11 mouse cellular contexts compared by ENCODE assay signal in genomic region chr2:178594177-178594576, GRCm38 (mm10).
DNase-seq lines count a peak whose midpoint lies in the region; ATAC-seq lines count a peak whose summit lies in the region.
"Had no signal": no experiment of that assay in that cellular context is flagged by ENCODE, and none has a peak within 500 bp of the region (broad histone marks: within the 10 kb centered on the region; RNA-seq: fewer than 3 reads in every experiment).

No protein-coding gene starts in this region.

- H3K27ac ChIP-seq in hindbrain, embryonic 10.5 days, result peak overlapping the region; percentile 45; the same call in 1 of the 2 replicates
- no peak overlapping the region for H3K27ac ChIP-seq in hindbrain, embryonic 11.5 days (ENCODE audit: low read depth, low read length)
- no peak overlapping the region for H3K27ac ChIP-seq in forebrain, embryonic 16.5 days (ENCODE audit: low read length)
- H3K27ac ChIP-seq: embryonic facial prominence, embryonic 13.5 days had no signal

- H3K27me3 ChIP-seq in hindbrain, embryonic 10.5 days (ENCODE audit: insufficient read depth, poor library complexity, severe bottlenecking), result no peaks in the 10 kb centered on the region
- no peaks in the 10 kb centered on the region for H3K27me3 ChIP-seq in hindbrain, embryonic 11.5 days (ENCODE audit: control insufficient read depth, insufficient read depth, low read length)
- no peaks in the 10 kb centered on the region for H3K27me3 ChIP-seq in forebrain, embryonic 16.5 days (replicated peaks; ENCODE audit: control insufficient read depth, insufficient read depth, low read length)
- H3K27me3 ChIP-seq: embryonic facial prominence, embryonic 13.5 days had no signal

- peaks cover 27% of the 10 kb centered on the region for H3K4me1 ChIP-seq in hindbrain, embryonic 10.5 days (replicated peaks)
- no peaks in the 10 kb centered on the region; the same call in 1 of the 2 replicates for H3K4me1 ChIP-seq in hindbrain, embryonic 11.5 days (replicated peaks; ENCODE audit: control insufficient read depth, insufficient read depth, low read length)
- peaks cover 30% of the 10 kb centered on the region for H3K4me1 ChIP-seq in forebrain, embryonic 16.5 days (replicated peaks; ENCODE audit: control insufficient read depth, insufficient read depth, low read length)

- no peaks in the 10 kb centered on the region for H3K9me3 ChIP-seq in hindbrain, embryonic 10.5 days
- H3K9me3 ChIP-seq in hindbrain, embryonic 11.5 days (ENCODE audit: control insufficient read depth, low read length), result no peaks in the 10 kb centered on the region
- no peaks in the 10 kb centered on the region for H3K9me3 ChIP-seq in forebrain, embryonic 16.5 days (ENCODE audit: control insufficient read depth, low read length)
- H3K9me3 ChIP-seq: embryonic facial prominence, embryonic 13.5 days had no signal

- H3K9ac ChIP-seq in hindbrain, embryonic 11.5 days (ENCODE audit: low read depth, low read length), result no peak overlapping the region
- H3K9ac ChIP-seq in forebrain, embryonic 16.5 days (replicated peaks; ENCODE audit: low read depth, low read length), result no peak overlapping the region
- H3K9ac ChIP-seq: embryonic facial prominence, embryonic 13.5 days had no signal

- no peaks in the 10 kb centered on the region for H3K36me3 ChIP-seq in hindbrain, embryonic 10.5 days
- no peaks in the 10 kb centered on the region for H3K36me3 ChIP-seq in hindbrain, embryonic 11.5 days (ENCODE audit: control insufficient read depth, insufficient read depth, low read length)
- H3K36me3 ChIP-seq in forebrain, embryonic 16.5 days (ENCODE audit: control insufficient read depth, insufficient read depth), result no peaks in the 10 kb centered on the region
- H3K36me3 ChIP-seq: embryonic facial prominence, embryonic 13.5 days had no signal

- ATAC-seq in hindbrain, embryonic 11.5 days (ENCODE audit: low FRiP score), result no peak
- ATAC-seq in forebrain, embryonic 16.5 days, result peak; percentile 39; the same call in 1 of the 2 replicates
- ATAC-seq in megakaryocyte progenitor cell, adult 5-6 weeks (replicated peaks; ENCODE audit: poor library complexity), result peak; percentile 66

- no peak for DNase-seq in hindbrain, embryonic 10.5 days (ENCODE audit: low spot score)
- DNase-seq in hindbrain, embryonic 11.5 days (ENCODE audit: low spot score), result no peak
- peak; percentile 72 for DNase-seq in ES-CJ7 (ENCODE audit: low read depth, low spot score)
- DNase-seq in spleen, postnatal 10 days (ENCODE audit: low spot score in 2 of 2), result no peak
- DNase-seq in right cerebral cortex, postnatal 25 days, result no peak
- DNase-seq in left cerebral cortex, postnatal 36 days (ENCODE audit: low spot score in 2 of 2), result no peak
- DNase-seq: gastrocnemius, postnatal 14 days; left cerebral cortex, postnatal 4 days had no signal

- no peak overlapping the region for H3K4me2 ChIP-seq in hindbrain, embryonic 11.5 days (replicated peaks; ENCODE audit: low read depth, low read length)
- H3K4me2 ChIP-seq in forebrain, embryonic 16.5 days (ENCODE audit: low read length), result no peak overlapping the region
- H3K4me2 ChIP-seq: embryonic facial prominence, embryonic 13.5 days had no signal

- 49% methylated on average over 6 of the region's 6 CpGs for WGBS in hindbrain, embryonic 10.5 days
- 39% methylated on average over 6 of the region's 6 CpGs for WGBS in hindbrain, embryonic 11.5 days
- WGBS in forebrain, embryonic 16.5 days, result 23% methylated on average over 6 of the region's 6 CpGs

- intact Hi-C loops in left cerebral cortex, postnatal 36 days (cut with DNase I), result no loop called here

- H3K4me3 ChIP-seq in hindbrain, embryonic 10.5 days, result no peak overlapping the region
- H3K4me3 ChIP-seq in hindbrain, embryonic 11.5 days (ENCODE audit: low read depth, low read length), result no peak overlapping the region
- no peak overlapping the region for H3K4me3 ChIP-seq in forebrain, embryonic 16.5 days (replicated peaks; ENCODE audit: low read length)
- H3K4me3 ChIP-seq: embryonic facial prominence, embryonic 13.5 days had no signal
